Mouse (Mus musculus) layer of hippocampus, adult 11-12 months (tissue): ENCODE measurements around the gene Cant1.

Experiments
- DNase-seq: peaks from one replicate; pipeline ENCODE4 v3.0.0; 2022; ENCODE audit warnings: low spot score

Cant1 gene

GRCm38 (mm10) chr11:118371876-118372275, 47.0 kb downstream of the Cant1 start:
- no peak for DNase-seq

- DNase-seq, result no peak
These were observed 49.2 kb downstream of the Cant1 start for GRCm38 (mm10) chr11:118369657-118370056.

GRCm38 (mm10) chr11:118369251-118369650, 49.6 kb downstream of the Cant1 start:
- no peak for DNase-seq

- DNase-seq, result no peak
These were observed 50.6 kb downstream of the Cant1 start for GRCm38 (mm10) chr11:118368330-118368729.

- DNase-seq, result no peak
These were observed 52.3 kb downstream of the Cant1 start for GRCm38 (mm10) chr11:118366559-118366958.

GRCm38 (mm10) chr11:118366108-118366507, 52.8 kb downstream of the Cant1 start:
- no peak for DNase-seq

GRCm38 (mm10) chr11:118365171-118365570, 53.7 kb downstream of the Cant1 start:
- DNase-seq, result no peak

- no peak for DNase-seq
These were observed 54.9 kb downstream of the Cant1 start for GRCm38 (mm10) chr11:118364021-118364420.

- peak; percentile 53 for DNase-seq
These were observed 55.8 kb downstream of the Cant1 start for GRCm38 (mm10) chr11:118362971-118363518.

- DNase-seq, result no peak
These were observed 56.4 kb downstream of the Cant1 start for GRCm38 (mm10) chr11:118362501-118362900.

GRCm38 (mm10) chr11:118360907-118361341, 58.0 kb downstream of the Cant1 start:
- DNase-seq, result no peak

GRCm38 (mm10) chr11:118360491-118360890, 58.4 kb downstream of the Cant1 start:
- DNase-seq, result no peak
